Comparison of ENCODE assay signal across 8 mouse cellular contexts in genomic region chr5:57717906-57718875, GRCm38 (mm10). TPM values are rescaled to one million over a fixed set of nuclear protein-coding genes. Genes with fewer than 3 reads are reported as not detected.
DNase-seq lines count a peak whose midpoint lies in the region; ATAC-seq and TF ChIP-seq lines count a peak whose summit lies in the region.

Pcdh7 (plus strand) TSS chr5:57717967.

- H3K4me1 ChIP-seq in hindbrain, embryonic 14.5 days (replicated peaks; ENCODE audit: control insufficient read depth, insufficient read depth, low read length) = peaks cover 11% of the 10 kb centered on the region

- H3K9ac ChIP-seq in hindbrain, embryonic 14.5 days = peak within 1 kb of the TSS; percentile 84

- peak within 1 kb of the TSS; percentile 83 for H3K27ac ChIP-seq in gastrocnemius, adult 2 months
- H3K27ac ChIP-seq in hindbrain, embryonic 14.5 days = peak within 1 kb of the TSS; percentile 86

- peak within 1 kb of the TSS; percentile 84 for H3K4me3 ChIP-seq in gastrocnemius, adult 2 months
- peak within 1 kb of the TSS; percentile 56 for H3K4me3 ChIP-seq in hindbrain, embryonic 14.5 days (replicated peaks; ENCODE audit: low read length)

- peak; percentile 16 to 32 for DNase-seq in adrenal gland, postnatal 36 days
- DNase-seq in cerebellum, postnatal 4 days (ENCODE audit: low spot score in 2 of 2) = peak; percentile 34 to 55
- DNase-seq in gastrocnemius, adult 2 months = peak; percentile 64
- DNase-seq in hindbrain, embryonic 14.5 days (ENCODE audit: low spot score) = peak; percentile 66
- peak; percentile 64 to 77 for DNase-seq in left cerebral cortex, postnatal 14 days (ENCODE audit: low spot score in 2 of 2)
- peak; percentile 61 for DNase-seq in skeletal muscle tissue, adult 2 months (ENCODE audit: low read depth, low spot score)

- intact Hi-C loops in gastrocnemius, adult 2 months (cut with DNase I) = no loop called here
- intact Hi-C loops in left cerebral cortex, postnatal 14 days (cut with DNase I) = loop anchor here (5.0 kb wide), 1 partner anchor 149 kb away; no protein-coding TSS in a partner anchor

- WGBS in hindbrain, embryonic 14.5 days = under 1% methylated on average over 70 of the region's 70 CpGs

- H3K27me3 ChIP-seq in hindbrain, embryonic 14.5 days (ENCODE audit: control insufficient read depth, insufficient read depth, low read length) = no peaks in the 10 kb centered on the region

- no peak for TF ChIP-seq CTCF in gastrocnemius, adult 2 months (IDR thresholded peaks at IDR 0.05)

- no peaks in the 10 kb centered on the region for H3K9me3 ChIP-seq in hindbrain, embryonic 14.5 days (ENCODE audit: control insufficient read depth, low read length)

- H3K4me2 ChIP-seq in hindbrain, embryonic 14.5 days (replicated peaks) = peak within 1 kb of the TSS; percentile 86

- no peaks in the 10 kb centered on the region for H3K36me3 ChIP-seq in hindbrain, embryonic 14.5 days (replicated peaks; ENCODE audit: control insufficient read depth, insufficient read depth)

- ATAC-seq in hindbrain, embryonic 14.5 days (ENCODE audit: low FRiP score) = peak; percentile 38
- 0 out of 2 replicates have a peak, but pooled peaks have one; percentile 1 for ATAC-seq in megakaryocyte-erythroid progenitor cell, adult 5-6 weeks (replicated peaks; ENCODE audit: low FRiP score, low TSS enrichment, poor library complexity, severe bottlenecking)
- ATAC-seq in monocyte, adult 5-6 weeks (replicated peaks; ENCODE audit: insufficient number of reproducible peaks, low FRiP score, low TSS enrichment, poor library complexity, severe bottlenecking) = no peak

RNA-seq across cellular contexts. Expression of gene Pcdh7, which starts in this region (rescaled TPM):
- 1 to 10 TPM; 1.7 to 3.2 TPM for total RNA-seq in adrenal gland, postnatal 36 days (2021)
- total RNA-seq in gastrocnemius, adult 2 months (2021) = 1 to 10 TPM; 2.3 to 2.9 TPM
- polyA plus RNA-seq in hindbrain, embryonic 14.5 days (2014; fragmentation: Nextera tagmentation; extraction: Ambion mirVana) = 34.4 and 37.5 TPM in 2 replicates
- 100 to 1,000 TPM; 143 to 159 TPM for total RNA-seq in left cerebral cortex, postnatal 14 days (2021)
- total RNA-seq in megakaryocyte-erythroid progenitor cell, adult 5-6 weeks (2014; fragmentation: Nextera tagmentation) = 5.7 and 10.0 TPM in 2 replicates
- total RNA-seq in megakaryocyte-erythroid progenitor cell, adult 5-6 weeks (2017) = 8.5 and 12.4 TPM in 2 replicates
- 0.11 to 0.49 TPM (median 0.19 TPM) in 3 replicates for total RNA-seq in monocyte, adult 5-6 weeks (2017)

Comparison
In these comparisons a context has a peak if more than half of its experiments do, and no peak if none do; other contexts are left out.
1. RNA of gene Pcdh7 (total RNA-seq): 143 to 159 TPM in left cerebral cortex, postnatal 14 days; 5.7 to 12.4 TPM in megakaryocyte-erythroid progenitor cell, adult 5-6 weeks, 1.7 to 3.2 TPM in adrenal gland, postnatal 36 days, 2.3 to 2.9 TPM in gastrocnemius, adult 2 months and 0.11 to 0.49 TPM in monocyte, adult 5-6 weeks; every median in the first group is over 10 times any median in the second.
2. Peak in every context shown above with its lines, with median percentiles within 50 percentile points of each other: DNase-seq.